Mouse (Mus musculus) hindbrain, embryonic 10.5 days (tissue): ENCODE results near the gene Eno3. TPM values are rescaled to one million over a fixed set of nuclear protein-coding genes. Genes with fewer than 3 reads are reported as not detected.
A peak's percentile ranks its signal among the peaks of the same experiment; 100 is the strongest.

Experiments used
- DNase-seq: peaks from one replicate; pipeline ENCODE4 v3.0.0-alpha.2; 2017; ENCODE audit warnings: low spot score
- H3K27ac ChIP-seq: fragments of 300-500 bp; sonication (generic); 2 replicates; pipeline ENCODE4 v1.5.1; 2016; ENCODE audit warnings: mild to moderate bottlenecking, moderate library complexity
- H3K27me3 ChIP-seq: fragments of 300-500 bp; sonication (generic); 2 replicates; pipeline ENCODE4 v1.6.1; 2016; ENCODE audit warnings: mild to moderate bottlenecking; ENCODE audit not compliant: poor library complexity, insufficient read depth, severe bottlenecking
- H3K36me3 ChIP-seq: fragments of 300-500 bp; sonication (generic); 2 replicates; pipeline ENCODE4 v1.6.1; 2016; ENCODE audit warnings: mild to moderate bottlenecking, moderate library complexity
- H3K4me1 ChIP-seq: fragments of 300-500 bp; sonication (generic); replicated peaks from 2 replicates; pipeline ENCODE4 v1.6.1; 2016; ENCODE audit warnings: mild to moderate bottlenecking
- H3K4me3 ChIP-seq: fragments of 300-500 bp; sonication (generic); 2 replicates; pipeline ENCODE4 v1.5.1; 2016; ENCODE audit warnings: mild to moderate bottlenecking, moderate library complexity
- H3K9me3 ChIP-seq: fragments of 300-500 bp; sonication (generic); 2 replicates; pipeline ENCODE4 v1.6.1; 2016; ENCODE audit warnings: mild to moderate bottlenecking, moderate library complexity
- WGBS: fragments of 180-500 bp; shearing (Covaris S2); methylation state at CpG from one replicate; pipeline ENCODE4 v1.1.7; 2016; 5-methylcytosine and 5-hydroxymethylcytosine counted together
- polyA plus RNA-seq: library from polyadenylated mRNA; unstranded; fragments of >200 nt; fragmentation: Nextera tagmentation; extraction: Ambion mirVana; gene quantifications from 2 replicates; pipeline ENCODE4 v1.2.1, GENCODE M21; 2016

Eno3 gene
- polyA plus RNA-seq, 1 experiment from 2014 or later, result 39.3 TPM

- H3K9me3 ChIP-seq, result no peaks in the 10 kb centered on the region
- peak; percentile 84 for DNase-seq
- under 1% methylated on average over 48 of the region's 48 CpGs for WGBS
- peaks cover 68% of the 10 kb centered on the region for H3K4me1 ChIP-seq
- peak overlapping the region; percentile 99 for H3K27ac ChIP-seq
- no peaks in the 10 kb centered on the region for H3K27me3 ChIP-seq
- H3K4me3 ChIP-seq, result peak overlapping the region; percentile 97
- H3K36me3 ChIP-seq, result peaks cover 36% of the 10 kb centered on the region
Observed at GRCm38 (mm10) chr11:70654923-70655570, 2.0 kb upstream of the Eno3 start.

DNA sequence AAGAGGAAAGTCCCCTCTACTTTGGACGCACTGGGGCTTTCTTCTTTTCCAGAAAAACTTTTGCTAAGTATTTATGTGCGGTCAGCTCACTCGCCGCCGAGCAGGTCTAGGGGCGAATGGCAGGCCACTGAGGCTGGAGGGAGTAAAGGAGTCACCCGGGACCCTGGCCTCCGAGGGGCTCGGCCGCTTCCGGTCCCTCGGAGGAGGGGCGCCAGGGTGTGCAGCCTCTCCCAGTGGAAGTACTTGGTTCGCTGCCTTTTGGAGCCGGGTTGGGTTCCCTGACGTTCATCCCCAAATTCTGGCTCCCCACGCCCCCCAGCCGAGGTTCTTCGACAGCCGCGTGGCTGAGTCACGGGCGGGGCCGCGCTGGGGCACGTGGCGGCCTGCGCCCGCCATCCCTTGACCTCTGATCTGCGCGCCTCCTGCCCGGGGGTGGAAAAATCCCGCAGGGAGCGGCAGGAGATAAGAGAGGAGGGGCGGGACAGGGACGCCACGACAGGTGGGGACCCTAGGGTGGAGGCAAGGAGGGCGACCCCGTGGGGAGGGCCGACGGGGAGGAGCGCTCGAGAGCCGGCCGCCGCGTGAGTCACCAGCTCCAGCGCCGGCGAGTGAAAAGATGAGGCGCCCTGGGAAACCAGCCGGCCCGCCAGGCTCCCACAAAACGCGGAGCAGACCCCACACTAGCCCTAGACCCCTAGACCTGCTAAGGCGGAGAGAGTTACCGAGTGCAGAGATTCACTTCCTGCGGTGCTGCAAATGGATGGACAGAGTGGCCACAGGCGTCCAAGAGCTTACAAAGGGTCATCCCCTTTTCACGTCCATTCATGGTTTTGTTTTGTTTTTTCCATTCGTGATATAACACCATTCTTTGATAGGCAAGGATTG, 1.2 kb upstream of the Eno3 start:
- peaks cover 66% of the 10 kb centered on the region for H3K4me1 ChIP-seq
- H3K9me3 ChIP-seq, result no peaks in the 10 kb centered on the region
- peaks cover 34% of the 10 kb centered on the region for H3K36me3 ChIP-seq
- peak; percentile 74 for DNase-seq
- peak overlapping the region; percentile 97 for H3K4me3 ChIP-seq
- under 1% methylated on average over 61 of the region's 61 CpGs for WGBS
- peak overlapping the region; percentile 99 for H3K27ac ChIP-seq
- H3K27me3 ChIP-seq, result no peaks in the 10 kb centered on the region

- 3% methylated on average over 16 of the region's 16 CpGs for WGBS
Observed at GRCm38 (mm10) chr11:70656456-70656927, 510 bp upstream of the Eno3 start.

GRCm38 (mm10) chr11:70657573-70657972, 571 bp downstream of the Eno3 start:
- Histone ChIP-seq H3K4me1 (peaks cover 51% of the 10 kb centered on the region), H3K36me3 (peaks cover 34% of the 10 kb centered on the region), H3K9me3 (no peaks in the 10 kb centered on the region), H3K27me3 (no peaks in the 10 kb centered on the region), H3K4me3 (peak overlapping the region; percentile 97), H3K27ac (peak overlapping the region; percentile 99)
- no peak for DNase-seq
- WGBS, result 55% methylated on average over 6 of the region's 6 CpGs

More at GRCm38 (mm10) chr11:70656456-70656927, 510 bp upstream of the Eno3 start:
- Histone ChIP-seq H3K4me3 (peak overlapping the region; percentile 97), H3K9me3 (no peaks in the 10 kb centered on the region), H3K27ac (peak overlapping the region; percentile 99), H3K27me3 (no peaks in the 10 kb centered on the region), H3K4me1 (peaks cover 60% of the 10 kb centered on the region), H3K36me3 (peaks cover 34% of the 10 kb centered on the region)
- peak; percentile 74 for DNase-seq

DNA sequence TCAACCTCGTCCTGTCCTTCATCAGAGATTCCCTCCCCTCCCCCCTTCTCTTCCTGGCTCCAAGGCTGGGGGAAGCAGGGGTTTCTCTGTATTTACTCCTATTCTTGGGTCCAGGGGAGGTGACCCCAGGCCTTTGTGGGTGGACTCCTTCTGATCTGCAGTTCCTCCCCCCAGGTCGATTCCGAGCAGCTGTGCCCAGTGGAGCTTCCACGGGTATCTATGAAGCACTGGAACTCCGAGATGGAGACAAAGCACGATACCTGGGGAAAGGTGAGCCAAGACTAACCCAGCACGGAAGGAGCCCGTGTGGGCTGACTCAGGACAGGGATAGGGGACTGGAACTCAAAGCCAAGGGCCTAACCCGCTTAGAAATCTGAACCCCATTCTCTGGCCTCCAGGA, 989 bp downstream of the Eno3 start:
- H3K9me3 ChIP-seq, result no peaks in the 10 kb centered on the region
- peak overlapping the region; percentile 99 for H3K27ac ChIP-seq
- H3K36me3 ChIP-seq, result peaks cover 34% of the 10 kb centered on the region
- peaks cover 46% of the 10 kb centered on the region for H3K4me1 ChIP-seq
- no peaks in the 10 kb centered on the region for H3K27me3 ChIP-seq
- WGBS, result 55% methylated on average over 9 of the region's 9 CpGs
- DNase-seq, result no peak
- peak overlapping the region; percentile 97; the same call in 1 of the 2 replicates for H3K4me3 ChIP-seq

GRCm38 (mm10) chr11:70658521-70658920, 1.5 kb downstream of the Eno3 start:
- H3K36me3 ChIP-seq, result peaks cover 39% of the 10 kb centered on the region
- DNase-seq, result no peak
- H3K27ac ChIP-seq, result peak overlapping the region; percentile 99; the same call in 1 of the 2 replicates
- H3K4me3 ChIP-seq, result no peak overlapping the region
- H3K4me1 ChIP-seq, result peaks cover 44% of the 10 kb centered on the region
- no peaks in the 10 kb centered on the region for H3K9me3 ChIP-seq
- H3K27me3 ChIP-seq, result no peaks in the 10 kb centered on the region
- 88% methylated on average over 5 of the region's 5 CpGs for WGBS

DNA sequence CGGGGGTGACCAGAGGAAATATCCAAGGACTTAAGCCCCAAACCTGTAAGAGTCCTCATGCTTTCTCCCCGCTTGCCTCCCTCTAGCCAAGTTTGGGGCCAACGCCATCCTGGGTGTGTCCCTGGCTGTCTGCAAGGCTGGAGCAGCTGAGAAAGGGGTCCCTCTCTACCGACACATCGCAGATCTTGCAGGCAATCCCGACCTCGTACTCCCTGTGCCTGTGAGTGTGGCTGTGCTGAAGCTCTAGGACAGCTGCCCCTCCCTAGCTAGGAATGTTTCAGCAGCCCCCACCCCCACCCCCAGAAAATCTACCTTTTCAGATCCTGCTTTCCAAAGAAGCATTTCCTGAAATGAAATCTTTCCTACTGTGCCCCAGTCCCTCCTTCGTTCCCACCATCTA, 1.9 kb downstream of the Eno3 start:
- Histone ChIP-seq H3K9me3 (no peaks in the 10 kb centered on the region), H3K27me3 (no peaks in the 10 kb centered on the region), H3K27ac (no peak overlapping the region), H3K4me3 (no peak overlapping the region), H3K36me3 (peaks cover 43% of the 10 kb centered on the region), H3K4me1 (peaks cover 44% of the 10 kb centered on the region)
- WGBS, result 79% methylated on average over 8 of the region's 8 CpGs
- no peak for DNase-seq

GRCm38 (mm10) chr11:70660571-70660970, 3.6 kb downstream of the Eno3 start:
- H3K4me1 ChIP-seq, result peaks cover 43% of the 10 kb centered on the region
- no peaks in the 10 kb centered on the region for H3K9me3 ChIP-seq
- H3K36me3 ChIP-seq, result peaks cover 59% of the 10 kb centered on the region
- no peak overlapping the region for H3K4me3 ChIP-seq
- no peak overlapping the region for H3K27ac ChIP-seq
- WGBS, result 89% methylated on average over 8 of the region's 8 CpGs
- no peaks in the 10 kb centered on the region for H3K27me3 ChIP-seq
- DNase-seq, result no peak

- no peak for DNase-seq
- Histone ChIP-seq H3K27me3 (no peaks in the 10 kb centered on the region), H3K27ac (no peak overlapping the region), H3K36me3 (peaks cover 78% of the 10 kb centered on the region), H3K4me3 (no peak overlapping the region), H3K4me1 (peaks cover 28% of the 10 kb centered on the region), H3K9me3 (no peaks in the 10 kb centered on the region)
- WGBS, result 92% methylated on average over 8 of the region's 8 CpGs
Observed at GRCm38 (mm10) chr11:70663101-70663500, 6.1 kb downstream of the Eno3 start.

DNA sequence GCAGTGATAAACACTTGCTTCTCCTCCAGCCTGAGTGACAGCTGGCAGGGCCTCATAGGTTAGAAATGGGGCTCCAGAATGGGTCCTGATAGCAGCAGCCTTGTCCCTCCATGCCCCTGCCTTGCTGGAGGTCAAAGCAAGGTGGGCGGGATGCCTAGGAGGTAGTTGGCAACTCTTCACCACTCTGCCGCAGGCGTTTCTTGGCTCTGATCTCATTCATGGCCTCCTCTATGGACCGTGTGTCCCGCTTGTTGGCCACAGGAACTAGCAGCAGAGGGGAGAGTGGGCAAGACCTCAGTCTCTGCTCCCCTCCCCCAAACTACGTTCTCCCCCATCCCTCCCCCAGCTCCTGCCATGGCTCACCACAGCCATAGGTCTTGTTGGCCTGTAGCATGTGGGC, 7.0 kb downstream of the Eno3 start:
- H3K36me3 ChIP-seq, result peaks cover 78% of the 10 kb centered on the region
- 98% methylated on average over 6 of the region's 6 CpGs for WGBS
- H3K4me3 ChIP-seq, result no peak overlapping the region
- H3K4me1 ChIP-seq, result peaks cover 22% of the 10 kb centered on the region
- no peaks in the 10 kb centered on the region for H3K27me3 ChIP-seq
- DNase-seq, result no peak
- no peak overlapping the region for H3K27ac ChIP-seq
- no peaks in the 10 kb centered on the region for H3K9me3 ChIP-seq

- no peak overlapping the region for H3K27ac ChIP-seq
- no peaks in the 10 kb centered on the region for H3K9me3 ChIP-seq
- WGBS, result 94% methylated on average over 9 of the region's 9 CpGs
- no peaks in the 10 kb centered on the region for H3K27me3 ChIP-seq
- peaks cover 24% of the 10 kb centered on the region for H3K4me1 ChIP-seq
- H3K36me3 ChIP-seq, result peaks cover 75% of the 10 kb centered on the region
- H3K4me3 ChIP-seq, result no peak overlapping the region
- DNase-seq, result no peak
Observed at GRCm38 (mm10) chr11:70664741-70665140, 7.7 kb downstream of the Eno3 start.

DNA sequence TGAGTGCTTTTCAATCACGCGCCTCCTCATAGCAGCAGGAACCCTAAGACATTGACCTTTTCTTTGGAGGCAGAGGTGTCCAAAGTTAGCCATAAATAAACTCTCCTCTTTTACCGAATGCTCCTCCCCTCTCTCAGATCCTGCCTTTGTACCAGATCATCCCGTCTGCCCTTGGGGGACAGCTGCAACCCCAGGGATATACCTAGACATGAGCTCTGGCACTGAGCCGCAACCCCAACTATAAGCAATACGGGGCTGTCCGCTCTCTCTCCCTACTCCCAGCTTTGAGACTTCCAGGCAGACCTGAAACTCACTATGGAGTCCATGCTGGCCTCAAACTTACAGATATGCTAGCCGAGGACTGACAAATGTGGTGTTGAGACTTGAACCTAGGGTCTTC, 9.7 kb downstream of the Eno3 start:
- 93% methylated on average over 8 of the region's 8 CpGs for WGBS
- H3K27ac ChIP-seq, result no peak overlapping the region
- no peak for DNase-seq
- peaks cover 39% of the 10 kb centered on the region for H3K4me1 ChIP-seq
- no peak overlapping the region for H3K4me3 ChIP-seq
- H3K27me3 ChIP-seq, result no peaks in the 10 kb centered on the region
- no peaks in the 10 kb centered on the region for H3K9me3 ChIP-seq
- H3K36me3 ChIP-seq, result peaks cover 64% of the 10 kb centered on the region
